Comparison of ENCODE assay signal across 8 mouse cellular contexts in genomic region chr5:67607804-67608673, GRCm38 (mm10). TPM values are rescaled to one million over a fixed set of nuclear protein-coding genes. Genes with fewer than 3 reads are reported as not detected.
A peak's percentile ranks its signal among the peaks of the same experiment; 100 is the strongest.
DNase-seq lines count a peak whose midpoint lies in the region; ATAC-seq and TF ChIP-seq lines count a peak whose summit lies in the region.

Gene Shisa3, plus strand, starts transcription at chr5:67607882.

- H3K9ac ChIP-seq in intestine, embryonic 16.5 days (ENCODE audit: low read depth, low read length): peak within 1 kb of the TSS; percentile 63
- no peak within 1 kb of the TSS; the same call in 1 of the 2 replicates for H3K9ac ChIP-seq in liver, postnatal 0 days (replicated peaks)

- peaks cover 38% of the 10 kb centered on the region for H3K27me3 ChIP-seq in intestine, embryonic 16.5 days (replicated peaks; ENCODE audit: control insufficient read depth, insufficient read depth, low read length)
- peaks cover 71% of the 10 kb centered on the region for H3K27me3 ChIP-seq in liver, postnatal 0 days (ENCODE audit: insufficient read depth, low read length)

- under 1% methylated on average over 86 of the region's 86 CpGs for WGBS in intestine, embryonic 16.5 days
- under 1% methylated on average over 80 of the region's 86 CpGs for WGBS in liver, postnatal 0 days (ENCODE audit: insufficient replicate concordance)
- WGBS in olfactory bulb, adult 2 months: under 1% methylated on average over 86 of the region's 86 CpGs

- peak within 1 kb of the TSS; percentile 92 for H3K4me2 ChIP-seq in intestine, embryonic 16.5 days (ENCODE audit: low read depth, low read length)
- peak within 1 kb of the TSS; percentile 78 for H3K4me2 ChIP-seq in liver, postnatal 0 days (ENCODE audit: low read depth, low read length)

- TF ChIP-seq CTCF in liver, postnatal 0 days (IDR thresholded peaks at IDR 0.05; ENCODE audit: low read depth): 0 out of 2 replicates have a peak, but pooled peaks have one; percentile 0
- TF ChIP-seq CTCF in olfactory bulb, adult 2 months (IDR thresholded peaks at IDR 0.05; ENCODE audit: insufficient read depth, low read depth, low read length): no peak

- peak within 1 kb of the TSS; percentile 64 for H3K4me3 ChIP-seq in intestine, embryonic 16.5 days (ENCODE audit: low read length)
- H3K4me3 ChIP-seq in liver, postnatal 0 days (ENCODE audit: low read depth, low read length): peak within 1 kb of the TSS; percentile 50
- peak within 1 kb of the TSS; percentile 28 for H3K4me3 ChIP-seq in olfactory bulb, adult 2 months (ENCODE audit: insufficient read depth, low read depth, low read length)

- H3K9me3 ChIP-seq in intestine, embryonic 16.5 days (ENCODE audit: control insufficient read depth, low read length): no peaks in the 10 kb centered on the region
- H3K9me3 ChIP-seq in liver, postnatal 0 days (ENCODE audit: low read length): no peaks in the 10 kb centered on the region

- ATAC-seq in intestine, embryonic 16.5 days: peak; percentile 78
- peak; percentile 36; the same call in 1 of the 2 replicates for ATAC-seq in liver, postnatal 0 days

- no peak for TF ChIP-seq POLR2A in olfactory bulb, adult 2 months (IDR thresholded peaks at IDR 0.05; ENCODE audit: insufficient read depth, low read depth, low read length)

- no peak within 1 kb of the TSS; the same call in 1 of the 2 replicates for H3K27ac ChIP-seq in intestine, embryonic 16.5 days (ENCODE audit: low read length)
- H3K27ac ChIP-seq in liver, postnatal 0 days (ENCODE audit: low read depth): no peak within 1 kb of the TSS
- H3K27ac ChIP-seq in olfactory bulb, adult 2 months (ENCODE audit: insufficient read depth, low read depth, low read length): no peak within 1 kb of the TSS

- no peaks in the 10 kb centered on the region for H3K36me3 ChIP-seq in intestine, embryonic 16.5 days (ENCODE audit: control insufficient read depth, insufficient read depth, low read length)
- no peaks in the 10 kb centered on the region for H3K36me3 ChIP-seq in liver, postnatal 0 days (replicated peaks; ENCODE audit: insufficient read depth, low read length)

- TF ChIP-seq EP300 in liver, postnatal 0 days (IDR thresholded peaks at IDR 0.05; ENCODE audit: low read depth): no peak

- H3K4me1 ChIP-seq in intestine, embryonic 16.5 days (ENCODE audit: control insufficient read depth, insufficient read depth, low read length): peaks cover 15% of the 10 kb centered on the region
- peaks cover 12% of the 10 kb centered on the region; the same call in 1 of the 2 replicates for H3K4me1 ChIP-seq in liver, postnatal 0 days (ENCODE audit: insufficient read depth)
- peaks cover 16% of the 10 kb centered on the region for H3K4me1 ChIP-seq in olfactory bulb, adult 2 months (ENCODE audit: control insufficient read depth, insufficient read depth, low read length)

- DNase-seq in right cerebral cortex, postnatal 14 days: peak; percentile 23
- no peak for DNase-seq in right cerebral cortex, postnatal 25 days
- peak; percentile 15 to 32 for DNase-seq in cerebellum, postnatal 14 days
- peak; percentile 28 for DNase-seq in gastrocnemius, postnatal 25 days
- peak; percentile 40 for DNase-seq in liver, postnatal 0 days
- DNase-seq in urinary bladder, postnatal 10 days (ENCODE audit: low spot score): no peak

RNA-seq across cellular contexts. Expression of gene Shisa3, which starts in this region (rescaled TPM):
- 1 to 10 TPM in 1 of 2 experiments, under 1 TPM in 1; 0.94 to 1.9 TPM for total RNA-seq in gastrocnemius, postnatal 25 days (2021)
- 14.2 and 15.1 TPM in 2 replicates for polyA plus RNA-seq in intestine, embryonic 16.5 days (2015; fragmentation: Nextera tagmentation; extraction: Ambion mirVana)
- polyA plus RNA-seq in liver, postnatal 0 days (2015; fragmentation: Nextera tagmentation; extraction: Ambion mirVana): 0.31 and 0.32 TPM in 2 replicates
- polyA plus RNA-seq in olfactory bulb, adult 2 months (2012; ENCODE audit: insufficient read depth, insufficient read length, low replicate concordance, missing spikeins): not detected in 2 replicates

Comparison
In these comparisons a context has a peak if more than half of its experiments do, and no peak if none do; other contexts are left out.
1. DNase-seq: peak in right cerebral cortex, postnatal 14 days (single experiment), cerebellum, postnatal 14 days (2 of 2) and gastrocnemius, postnatal 25 days (single experiment); none in right cerebral cortex, postnatal 25 days (single experiment) and urinary bladder, postnatal 10 days (single experiment).
2. Peak in DNase-seq, ATAC-seq, H3K4me3 ChIP-seq and H3K4me2 ChIP-seq in liver, postnatal 0 days; RNA of the gene not detected or under 1 TPM.
3. Peak in every context shown above with its lines, with median percentiles within 50 percentile points of each other: H3K4me3 ChIP-seq.